Mouse (Mus musculus): ENCODE data around the gene Brd2.

Gene Brd2

GRCm38 (mm10) chr17:34109038-34109805, 13.2 kb downstream of the Brd2 start:
- no peaks in the 10 kb centered on the region for H3K27me3 ChIP-seq (ENCODE audit: control insufficient read depth, insufficient read depth, low read length, poor library complexity, severe bottlenecking)
- DNase-seq (ENCODE audit: low read depth, low spot score), result peak; percentile 72

DNA sequence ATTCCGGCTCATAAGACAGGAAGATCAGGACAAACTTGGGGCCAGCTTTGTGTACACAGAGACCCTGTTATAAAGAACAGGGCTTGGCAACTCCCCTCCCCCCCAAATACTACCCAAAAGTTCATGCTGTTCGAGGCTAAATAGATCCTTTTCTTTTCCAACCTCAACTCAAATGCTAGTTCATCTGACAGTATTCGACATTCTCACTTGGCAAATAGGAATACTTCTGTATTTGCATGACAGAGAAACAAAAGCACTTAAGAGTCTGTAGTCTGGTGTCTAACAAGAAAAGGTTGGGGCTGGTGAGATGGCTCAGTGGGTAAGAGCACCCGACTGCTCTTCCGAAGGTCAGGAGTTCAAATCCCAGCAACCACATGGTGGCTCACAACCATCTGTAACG, 14.0 kb downstream of the Brd2 start:
- Histone ChIP-seq H3K36me3 (ENCODE audit: control insufficient read depth, insufficient read depth, low read length, poor library complexity, severe bottlenecking) (peaks cover 24% of the 10 kb centered on the region), H3K27me3 (ENCODE audit: control insufficient read depth, insufficient read depth, low read length, poor library complexity, severe bottlenecking) (no peaks in the 10 kb centered on the region)
- DNase-seq (ENCODE audit: low read depth, low spot score), result no peak

More at GRCm38 (mm10) chr17:34109038-34109805, 13.2 kb downstream of the Brd2 start:
- peaks cover 30% of the 10 kb centered on the region for H3K36me3 ChIP-seq (ENCODE audit: control insufficient read depth, insufficient read depth, low read length, poor library complexity, severe bottlenecking)

DNA sequence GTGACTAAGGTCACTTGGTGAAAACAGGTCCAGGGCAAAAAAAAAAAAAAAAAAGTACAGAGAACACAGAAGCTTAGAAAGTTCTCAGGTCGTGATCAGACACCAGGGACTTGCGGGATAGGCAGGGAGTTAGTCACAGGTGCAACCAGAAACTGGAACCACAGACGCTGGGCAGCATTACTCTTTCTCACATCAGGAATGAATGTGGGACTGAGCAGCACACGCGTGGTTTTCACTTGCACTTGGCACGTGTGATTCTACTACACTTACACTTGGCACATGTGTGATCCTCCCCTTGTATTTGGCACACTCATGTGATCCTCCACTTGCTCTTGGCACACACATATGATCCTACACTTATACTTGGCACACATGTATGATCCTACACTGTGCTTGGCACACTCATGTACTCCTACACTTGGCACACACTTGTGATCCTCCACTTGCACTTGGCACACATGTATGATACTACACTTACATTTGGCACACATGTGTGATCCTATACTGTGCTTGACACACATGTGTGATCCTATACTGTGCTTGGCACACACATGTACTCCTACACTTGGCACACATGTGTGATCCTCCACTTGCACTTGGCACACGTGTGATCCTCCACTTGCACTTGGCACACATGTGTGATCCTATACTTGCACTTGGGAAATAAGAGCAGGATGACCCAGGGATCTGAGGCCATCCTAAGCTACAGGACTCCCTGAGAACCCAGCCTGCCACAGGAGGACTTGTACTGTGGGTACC, 15.1 kb downstream of the Brd2 start:
- Histone ChIP-seq H3K27me3 (ENCODE audit: control insufficient read depth, insufficient read depth, low read length, poor library complexity, severe bottlenecking) (no peaks in the 10 kb centered on the region), H3K36me3 (ENCODE audit: control insufficient read depth, insufficient read depth, low read length, poor library complexity, severe bottlenecking) (peaks cover 12% of the 10 kb centered on the region)
- no peak for DNase-seq (ENCODE audit: low read depth, low spot score)

GRCm38 (mm10) chr17:34106555-34106954, 15.9 kb downstream of the Brd2 start:
- peaks cover 6% of the 10 kb centered on the region; the same call in 1 of the 2 replicates for H3K36me3 ChIP-seq (ENCODE audit: control insufficient read depth, insufficient read depth, low read length, poor library complexity, severe bottlenecking)
- no peaks in the 10 kb centered on the region for H3K27me3 ChIP-seq (ENCODE audit: control insufficient read depth, insufficient read depth, low read length, poor library complexity, severe bottlenecking)

GRCm38 (mm10) chr17:34104804-34105203, 17.6 kb downstream of the Brd2 start:
- Histone ChIP-seq H3K36me3 (ENCODE audit: control insufficient read depth, insufficient read depth, low read length, poor library complexity, severe bottlenecking) (no peaks in the 10 kb centered on the region), H3K27me3 (ENCODE audit: control insufficient read depth, insufficient read depth, low read length, poor library complexity, severe bottlenecking) (no peaks in the 10 kb centered on the region)
- peak; percentile 53 for DNase-seq (ENCODE audit: low read depth, low spot score)

More at GRCm38 (mm10) chr17:34106555-34106954, 15.9 kb downstream of the Brd2 start:
- no peak for DNase-seq (ENCODE audit: low read depth, low spot score)

DNA sequence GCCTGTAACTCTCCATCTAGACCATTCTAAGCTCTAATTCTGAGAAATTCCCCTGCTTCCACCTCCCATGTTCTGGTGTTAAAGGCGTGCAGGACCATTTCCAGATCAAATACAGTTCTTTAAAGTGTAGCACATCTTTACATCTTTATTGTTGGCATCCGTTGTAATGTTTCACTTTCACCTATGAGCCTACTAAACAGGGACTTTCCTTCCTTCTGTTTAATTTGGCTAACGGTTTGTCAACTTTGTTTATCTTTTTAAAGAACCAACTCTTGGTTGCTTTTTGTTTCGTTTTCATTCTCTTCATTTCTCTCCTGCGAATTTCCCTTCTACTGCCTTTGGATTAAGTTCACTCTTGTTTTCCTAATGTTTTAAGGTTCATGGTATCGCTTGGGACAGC, 19.6 kb downstream of the Brd2 start:
- Histone ChIP-seq H3K27me3 (ENCODE audit: control insufficient read depth, insufficient read depth, low read length, poor library complexity, severe bottlenecking) (no peaks in the 10 kb centered on the region), H3K36me3 (ENCODE audit: control insufficient read depth, insufficient read depth, low read length, poor library complexity, severe bottlenecking) (no peaks in the 10 kb centered on the region)
- DNase-seq (ENCODE audit: low read depth, low spot score), result peak; percentile 75

DNA sequence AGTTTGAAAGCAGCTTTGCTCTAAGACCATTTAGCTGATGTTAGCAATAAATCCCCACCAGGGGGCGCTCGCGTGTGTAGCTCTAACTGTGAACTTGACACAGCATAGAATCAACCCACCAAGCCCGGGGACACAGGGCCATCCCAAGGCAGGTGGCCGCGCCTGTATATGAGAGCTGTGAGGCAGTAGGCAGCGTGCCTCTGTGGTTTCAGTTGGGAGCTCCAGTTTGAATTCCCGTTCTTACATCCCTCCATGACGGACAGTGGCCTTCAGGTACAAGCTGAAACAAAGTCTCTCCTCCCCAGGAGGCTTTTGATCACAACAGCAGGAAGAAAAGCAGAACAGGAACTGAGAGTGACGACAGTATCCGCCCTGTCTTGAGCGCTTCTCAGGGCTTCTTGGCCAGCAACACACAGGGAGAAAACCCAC, 20.8 kb downstream of the Brd2 start:
- no peaks in the 10 kb centered on the region for H3K36me3 ChIP-seq (ENCODE audit: control insufficient read depth, insufficient read depth, low read length, poor library complexity, severe bottlenecking)
- no peaks in the 10 kb centered on the region for H3K27me3 ChIP-seq (ENCODE audit: control insufficient read depth, insufficient read depth, low read length, poor library complexity, severe bottlenecking)
- peak; percentile 96 for DNase-seq (ENCODE audit: low read depth, low spot score)

DNA sequence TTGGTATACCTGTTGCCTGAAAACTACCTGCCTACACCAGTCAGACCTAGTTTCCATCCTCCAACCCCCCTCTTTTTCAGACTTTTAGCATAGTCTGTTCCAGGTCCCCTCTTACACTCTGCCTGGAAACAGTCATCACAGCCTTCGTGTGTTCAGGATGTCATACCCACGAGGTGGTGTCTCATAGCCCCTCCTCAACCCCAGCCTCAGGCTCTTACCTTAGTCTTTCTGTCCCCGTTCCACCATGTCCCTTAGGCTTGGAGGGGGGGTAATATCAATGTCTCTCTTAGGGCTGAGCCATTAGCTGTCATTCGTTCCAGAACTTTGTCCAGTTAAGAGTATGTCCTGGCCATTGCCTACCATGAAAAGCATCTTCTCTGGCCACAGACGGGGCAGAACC, 21.2 kb downstream of the Brd2 start:
- H3K36me3 ChIP-seq (ENCODE audit: control insufficient read depth, insufficient read depth, low read length, poor library complexity, severe bottlenecking), result peaks cover under 1% of the 10 kb centered on the region; the same call in 1 of the 2 replicates
- no peaks in the 10 kb centered on the region for H3K27me3 ChIP-seq (ENCODE audit: control insufficient read depth, insufficient read depth, low read length, poor library complexity, severe bottlenecking)
- no peak for DNase-seq (ENCODE audit: low read depth, low spot score)

DNA sequence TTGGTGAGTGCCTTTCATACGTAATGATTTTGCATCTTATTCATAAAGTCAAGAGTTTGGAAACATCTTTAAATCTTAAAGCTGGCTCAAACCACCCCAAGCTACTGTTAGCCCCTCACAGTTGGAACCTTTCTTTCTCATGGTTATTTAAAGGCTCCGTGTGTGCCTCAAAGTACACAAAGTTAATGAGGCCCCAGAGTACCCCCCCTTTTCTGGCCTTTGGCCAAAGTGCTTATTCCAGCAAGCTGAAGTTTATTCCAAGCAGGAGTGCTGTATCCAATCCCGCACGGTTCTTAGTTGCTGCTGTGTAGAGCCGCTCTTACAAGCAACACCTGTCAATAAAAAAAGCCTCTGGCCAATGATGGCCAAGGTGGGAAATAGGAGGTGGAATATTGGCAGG, 22.9 kb downstream of the Brd2 start:
- Histone ChIP-seq H3K36me3 (ENCODE audit: control insufficient read depth, insufficient read depth, low read length, poor library complexity, severe bottlenecking) (peaks cover 12% of the 10 kb centered on the region), H3K27me3 (ENCODE audit: control insufficient read depth, insufficient read depth, low read length, poor library complexity, severe bottlenecking) (no peaks in the 10 kb centered on the region)
- DNase-seq (ENCODE audit: low read depth, low spot score), result no peak

- Histone ChIP-seq H3K36me3 (ENCODE audit: control insufficient read depth, insufficient read depth, low read length, poor library complexity, severe bottlenecking) (peaks cover 15% of the 10 kb centered on the region), H3K27me3 (ENCODE audit: control insufficient read depth, insufficient read depth, low read length, poor library complexity, severe bottlenecking) (no peaks in the 10 kb centered on the region)
- peak; percentile 68 for DNase-seq (ENCODE audit: low read depth, low spot score)
Observed at GRCm38 (mm10) chr17:34098709-34099479, 23.5 kb downstream of the Brd2 start.

DNA sequence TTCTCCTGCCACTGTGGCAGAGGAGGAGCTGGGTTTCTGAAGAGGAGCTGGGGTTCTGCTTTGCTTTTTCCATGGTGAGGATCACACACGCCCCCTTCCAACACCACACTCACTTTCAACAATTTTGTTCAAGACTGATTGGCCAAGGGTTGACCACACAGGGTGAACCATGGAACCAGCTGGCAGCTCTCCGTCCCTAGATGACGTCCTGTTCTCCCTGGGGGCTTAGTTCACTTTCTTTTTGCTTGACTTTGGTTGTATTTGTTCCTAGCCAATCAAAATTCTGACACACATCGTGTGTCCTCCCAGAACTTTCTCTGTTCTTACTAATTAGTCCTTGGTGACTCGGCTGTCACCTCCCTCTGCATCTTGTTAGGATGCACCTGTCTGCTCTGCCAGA, 25.2 kb downstream of the Brd2 start:
- peak; percentile 84 for DNase-seq (ENCODE audit: low read depth, low spot score)
- no peaks in the 10 kb centered on the region for H3K27me3 ChIP-seq (ENCODE audit: control insufficient read depth, insufficient read depth, low read length, poor library complexity, severe bottlenecking)
- H3K36me3 ChIP-seq (ENCODE audit: control insufficient read depth, insufficient read depth, low read length, poor library complexity, severe bottlenecking), result peaks cover 16% of the 10 kb centered on the region

DNA sequence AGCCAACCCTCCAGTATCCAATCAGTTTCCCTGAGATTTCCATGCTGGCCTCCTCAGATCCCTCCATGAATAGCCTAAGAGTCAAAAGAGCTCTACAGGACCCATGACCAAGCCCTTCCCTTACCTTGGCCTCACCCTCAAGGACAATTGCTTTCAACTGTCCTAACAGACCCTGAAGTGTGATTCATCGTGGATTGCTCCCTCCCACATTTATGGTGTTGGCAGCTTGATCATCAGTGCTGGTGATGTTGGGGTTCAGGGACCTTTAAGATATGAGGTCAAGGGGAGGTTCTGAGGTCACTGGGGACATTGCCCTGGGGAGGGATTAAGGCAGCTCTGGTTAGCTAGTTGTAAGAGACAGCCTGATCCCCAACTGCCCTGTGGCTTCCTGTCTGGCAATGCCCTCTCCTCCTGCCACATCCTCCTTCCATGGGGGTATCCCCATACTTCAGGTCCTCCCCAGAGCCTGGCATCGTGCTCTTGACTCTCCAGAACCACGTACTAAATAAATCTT, 25.9 kb downstream of the Brd2 start:
- DNase-seq (ENCODE audit: low read depth, low spot score), result no peak
- H3K27me3 ChIP-seq (ENCODE audit: control insufficient read depth, insufficient read depth, low read length, poor library complexity, severe bottlenecking), result no peaks in the 10 kb centered on the region
- H3K36me3 ChIP-seq (ENCODE audit: control insufficient read depth, insufficient read depth, low read length, poor library complexity, severe bottlenecking), result peaks cover 16% of the 10 kb centered on the region

- peak; percentile 55 for DNase-seq (ENCODE audit: low read depth, low spot score)
- H3K36me3 ChIP-seq (ENCODE audit: control insufficient read depth, insufficient read depth, low read length, poor library complexity, severe bottlenecking), result peaks cover 16% of the 10 kb centered on the region
- no peaks in the 10 kb centered on the region for H3K27me3 ChIP-seq (ENCODE audit: control insufficient read depth, insufficient read depth, low read length, poor library complexity, severe bottlenecking)
Observed at GRCm38 (mm10) chr17:34094283-34095035, 28.0 kb downstream of the Brd2 start.

All from splenic B cell, adult 2 months (primary cell).